Mouse (Mus musculus): ENCODE results near the gene Slc10a7. TPM values are rescaled to one million over a fixed set of nuclear protein-coding genes. Genes with fewer than 3 reads are reported as not detected.
A peak's percentile ranks its signal among the peaks of the same experiment; 100 is the strongest.

Slc10a7 gene
- polyA plus RNA-seq (2012; rRNA removed) (3.3 and 4.4 TPM in 2 replicates), polyA plus RNA-seq (2014; fragmentation: Nextera tagmentation; extraction: Ambion mirVana) (3.3 and 3.8 TPM in 2 replicates)

- Histone ChIP-seq H3K4me1 (replicated peaks; ENCODE audit: control insufficient read depth in 2 of 2, insufficient read depth in 2 of 2, low read length in 1 of 2) (peaks cover 7 to 9% of the 10 kb centered on the region in 2 experiments; a peak in 3 of 4 replicates), H3K9ac (replicated peaks) (peak within 1 kb of the TSS; percentile 88), H3K27ac (peak within 1 kb of the TSS; percentile 89), H3K4me2 (ENCODE audit: low read depth) (peak within 1 kb of the TSS; percentile 84), H3K4me3 (ENCODE audit: insufficient read depth in 1 of 2, low read depth in 2 of 2, low read length in 2 of 2) (peak within 1 kb of the TSS; percentile 94 to 98), H3K9me3 (ENCODE audit: control insufficient read depth, low read length) (no peaks in the 10 kb centered on the region), H3K36me3 (replicated peaks; ENCODE audit: control insufficient read depth, insufficient read depth, low read depth) (peaks cover 9% of the 10 kb centered on the region), H3K27me3 (ENCODE audit: control insufficient read depth, insufficient read depth, low read length) (no peaks in the 10 kb centered on the region)
- under 1% methylated on average over 50 of the region's 51 CpGs for WGBS (ENCODE audit: insufficient replicate concordance)
- ATAC-seq (ENCODE audit: insufficient read depth) = peak; percentile 90
- peak; percentile 62 to 71 (median 65) for DNase-seq (ENCODE audit: low read depth in 3 of 3, low spot score in 3 of 3)
- TF ChIP-seq EP300 (IDR thresholded peaks at IDR 0.05; ENCODE audit: low read depth) = no peak
Observed at GRCm38 (mm10) chr8:78509273-78510031, at the start of gene Slc10a7. Gene Slc10a7 (plus strand): TSS chr8:78509346.

DNA sequence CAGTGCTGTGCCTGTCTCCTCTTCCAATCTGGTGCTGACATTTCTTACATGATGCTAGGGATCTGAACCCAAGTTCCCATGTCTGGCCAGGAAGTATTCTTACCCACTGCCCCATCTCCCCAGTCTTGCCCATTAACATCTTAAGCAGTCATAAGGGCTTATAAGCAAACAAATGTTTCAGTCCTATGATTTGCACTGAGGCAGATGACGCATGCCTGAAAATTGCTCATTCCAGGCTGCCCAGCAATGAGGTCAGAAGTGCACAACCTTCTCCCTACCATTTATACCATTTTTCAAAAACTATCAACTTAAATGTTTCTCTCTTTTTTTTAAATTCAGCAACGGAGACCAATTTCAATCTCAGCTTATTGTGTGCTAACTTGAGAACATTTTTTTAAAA, 45.2 kb upstream of the Slc10a7 start:
- 71% methylated on average over 2 of the region's 2 CpGs for WGBS (ENCODE audit: insufficient replicate concordance)
- TF ChIP-seq EP300 (IDR thresholded peaks at IDR 0.05; ENCODE audit: low read depth) (no peak), CTCF (IDR thresholded peaks at IDR 0.05; ENCODE audit: low read depth) (no peak)
- ATAC-seq (ENCODE audit: insufficient read depth) = no peak

DNA sequence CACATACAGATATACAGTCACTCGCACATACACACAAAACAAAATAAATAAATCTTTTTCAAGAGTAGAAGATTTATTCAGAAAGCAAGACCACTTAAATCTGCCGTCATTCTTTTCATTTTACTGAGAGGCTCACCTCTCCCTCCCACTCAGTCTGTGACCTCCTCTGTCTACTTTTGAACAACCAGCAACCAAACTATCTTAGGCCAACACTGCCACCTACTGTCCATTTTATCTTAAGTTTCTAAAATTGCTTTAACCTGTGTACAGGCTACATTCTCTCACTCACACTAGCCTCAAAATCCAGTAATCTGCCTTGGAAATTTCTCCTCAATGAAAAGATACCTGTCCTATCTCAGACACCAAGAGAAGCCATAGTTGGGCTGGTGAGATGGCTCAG, 41.3 kb upstream of the Slc10a7 start:
- no peak for DNase-seq (ENCODE audit: low read depth in 3 of 3, low spot score in 3 of 3)
- Histone ChIP-seq H3K4me2 (ENCODE audit: low read depth) (no peak overlapping the region), H3K9me3 (ENCODE audit: control insufficient read depth, low read length) (no peaks in the 10 kb centered on the region; the same call in 1 of the 2 replicates), H3K9ac (replicated peaks) (no peak overlapping the region), H3K4me1 (replicated peaks; ENCODE audit: control insufficient read depth in 2 of 2, insufficient read depth in 2 of 2, low read length in 1 of 2) (no peaks in the 10 kb centered on the region), H3K4me3 (ENCODE audit: insufficient read depth in 1 of 2, low read depth in 2 of 2, low read length in 2 of 2) (no peak overlapping the region), H3K36me3 (replicated peaks; ENCODE audit: control insufficient read depth, insufficient read depth, low read depth) (no peaks in the 10 kb centered on the region), H3K27me3 (ENCODE audit: control insufficient read depth, insufficient read depth, low read length) (no peaks in the 10 kb centered on the region), H3K27ac (no peak overlapping the region)
- 66% methylated on average over 2 of the region's 2 CpGs for WGBS (ENCODE audit: insufficient replicate concordance)
- ATAC-seq (ENCODE audit: insufficient read depth) = no peak
- no peak for TF ChIP-seq CTCF (IDR thresholded peaks at IDR 0.05; ENCODE audit: low read depth)

More for the DNA sequence above, 45.2 kb upstream of the Slc10a7 start:
- Histone ChIP-seq H3K27ac (no peak overlapping the region), H3K4me1 (replicated peaks; ENCODE audit: control insufficient read depth in 2 of 2, insufficient read depth in 2 of 2, low read length in 1 of 2) (no peaks in the 10 kb centered on the region), H3K9me3 (ENCODE audit: control insufficient read depth, low read length) (no peaks in the 10 kb centered on the region; the same call in 1 of the 2 replicates), H3K4me3 (ENCODE audit: insufficient read depth in 1 of 2, low read depth in 2 of 2, low read length in 2 of 2) (no peak overlapping the region), H3K9ac (replicated peaks) (no peak overlapping the region), H3K36me3 (replicated peaks; ENCODE audit: control insufficient read depth, insufficient read depth, low read depth) (no peaks in the 10 kb centered on the region), H3K27me3 (ENCODE audit: control insufficient read depth, insufficient read depth, low read length) (no peaks in the 10 kb centered on the region), H3K4me2 (ENCODE audit: low read depth) (no peak overlapping the region)
- no peak for DNase-seq (ENCODE audit: low read depth in 3 of 3, low spot score in 3 of 3)

DNA sequence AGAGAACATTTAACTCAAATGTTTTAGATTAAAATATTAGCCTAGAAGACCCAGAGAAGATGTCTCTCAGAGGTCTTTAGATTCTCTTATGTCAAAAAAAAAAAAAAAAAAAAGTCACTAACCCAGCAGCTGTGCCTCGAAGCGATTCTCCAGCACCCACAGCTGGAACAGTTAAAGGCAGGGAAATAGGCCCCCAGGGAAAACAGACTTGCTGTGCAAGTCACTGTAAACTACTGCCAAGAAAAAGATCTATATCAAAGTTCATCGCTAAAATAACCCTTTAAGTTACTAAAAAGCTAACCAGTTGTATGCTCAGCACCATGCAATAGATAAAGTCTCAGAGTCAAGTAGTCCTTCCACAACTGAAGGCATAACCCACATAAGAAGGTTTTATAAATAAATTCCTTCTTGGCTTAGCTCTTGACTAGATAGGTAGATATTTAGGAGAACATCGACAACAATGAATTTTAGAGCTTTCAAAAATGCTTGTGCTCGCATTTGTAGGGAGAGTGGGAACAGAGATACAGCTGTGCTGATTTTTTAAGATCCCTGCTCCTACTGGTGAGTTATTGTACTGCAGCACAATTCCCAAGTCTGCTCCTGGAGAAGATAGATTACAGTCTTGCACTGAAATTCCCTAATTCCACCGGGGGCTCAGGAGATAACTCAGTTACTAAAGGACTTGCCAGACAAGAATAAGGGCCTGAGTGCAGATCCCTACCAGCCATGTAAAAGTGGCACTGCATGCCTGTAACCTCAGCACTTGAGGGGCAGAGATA, 31.9 kb upstream of the Slc10a7 start:
- Histone ChIP-seq H3K9me3 (ENCODE audit: control insufficient read depth, low read length) (no peaks in the 10 kb centered on the region), H3K27me3 (ENCODE audit: control insufficient read depth, insufficient read depth, low read length) (no peaks in the 10 kb centered on the region), H3K9ac (replicated peaks) (no peak overlapping the region), H3K27ac (no peak overlapping the region), H3K4me2 (ENCODE audit: low read depth) (no peak overlapping the region), H3K4me1 (replicated peaks; ENCODE audit: control insufficient read depth in 2 of 2, insufficient read depth in 2 of 2, low read length in 1 of 2) (no peaks in the 10 kb centered on the region), H3K4me3 (ENCODE audit: insufficient read depth in 1 of 2, low read depth in 2 of 2, low read length in 2 of 2) (no peak overlapping the region), H3K36me3 (replicated peaks; ENCODE audit: control insufficient read depth, insufficient read depth, low read depth) (no peaks in the 10 kb centered on the region)
- DNase-seq (ENCODE audit: low read depth in 3 of 3, low spot score in 3 of 3) (no peak), ATAC-seq (ENCODE audit: insufficient read depth) (no peak)
- 36% methylated on average over 6 of the region's 6 CpGs for WGBS (ENCODE audit: insufficient replicate concordance)
- peak; percentile 21; the same call in 1 of the 2 replicates for TF ChIP-seq CTCF (IDR thresholded peaks at IDR 0.05; ENCODE audit: low read depth)
- no peak for TF ChIP-seq EP300 (IDR thresholded peaks at IDR 0.05; ENCODE audit: low read depth)

- no peak overlapping the region for H3K27ac ChIP-seq
- no peaks in the 10 kb centered on the region for H3K4me1 ChIP-seq (replicated peaks; ENCODE audit: control insufficient read depth in 2 of 2, insufficient read depth in 2 of 2, low read length in 1 of 2)
- no peak overlapping the region for H3K4me2 ChIP-seq (ENCODE audit: low read depth)
- no peak overlapping the region for H3K9ac ChIP-seq (replicated peaks)
- no peak for DNase-seq (ENCODE audit: low read depth in 3 of 3, low spot score in 3 of 3)
- TF ChIP-seq CTCF (IDR thresholded peaks at IDR 0.05; ENCODE audit: low read depth) = no peak
- TF ChIP-seq EP300 (IDR thresholded peaks at IDR 0.05; ENCODE audit: low read depth) = no peak
- WGBS (ENCODE audit: insufficient replicate concordance) = 63% methylated on average over 3 of the region's 3 CpGs
- no peak for ATAC-seq (ENCODE audit: insufficient read depth)
- H3K36me3 ChIP-seq (replicated peaks; ENCODE audit: control insufficient read depth, insufficient read depth, low read depth) = no peaks in the 10 kb centered on the region
- no peaks in the 10 kb centered on the region for H3K27me3 ChIP-seq (ENCODE audit: control insufficient read depth, insufficient read depth, low read length)
- no peaks in the 10 kb centered on the region for H3K9me3 ChIP-seq (ENCODE audit: control insufficient read depth, low read length)
- H3K4me3 ChIP-seq (ENCODE audit: insufficient read depth in 1 of 2, low read depth in 2 of 2, low read length in 2 of 2) = no peak overlapping the region
Observed at GRCm38 (mm10) chr8:78489733-78490132, 19.4 kb upstream of the Slc10a7 start.

All from liver, embryonic 14.5 days (tissue).